Mouse (Mus musculus): ENCODE data around the gene Cdkn2d.
"Not testable (repeated sequence)": the region's sequence is repeated elsewhere in the genome, so short reads cannot be mapped to it uniquely, and the experiment has no call there.

Cdkn2d gene

DNA sequence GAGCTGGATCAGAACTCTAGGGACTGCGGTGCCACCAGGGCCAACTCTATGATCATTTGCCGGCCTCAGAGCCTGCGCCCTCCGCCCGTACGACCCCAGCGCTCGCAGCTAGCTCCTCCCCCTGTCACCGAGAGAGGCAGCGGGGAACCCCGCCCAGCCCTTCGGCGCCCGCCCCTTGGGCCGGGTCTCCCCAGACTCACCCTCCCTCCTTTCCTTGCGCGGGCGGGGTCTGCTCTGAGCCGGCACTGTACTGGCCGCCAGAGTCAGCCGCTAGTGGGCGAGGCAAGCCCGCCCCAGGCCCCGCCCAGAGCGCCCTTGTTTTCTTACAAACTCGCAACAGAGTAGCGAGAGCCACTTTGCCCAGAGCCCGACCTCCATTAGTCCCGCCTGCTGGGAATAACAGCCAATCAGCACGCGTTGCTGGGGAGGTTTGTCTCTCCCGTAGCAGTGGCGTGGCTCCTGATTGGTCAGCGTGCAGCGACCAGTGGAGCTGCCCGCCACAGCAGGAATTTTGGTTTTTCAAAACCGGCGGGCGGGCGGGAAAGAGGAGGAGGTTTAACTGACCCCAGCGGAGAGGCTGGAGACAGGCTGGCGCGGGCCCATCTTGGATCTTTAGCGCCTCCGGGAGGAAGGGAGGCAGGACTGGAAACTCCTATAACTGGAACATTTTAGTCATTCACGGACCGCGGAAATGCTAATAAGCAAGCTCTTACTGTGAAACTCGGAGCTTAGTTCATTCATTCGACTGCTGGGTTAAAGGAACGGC lies at the start of gene Cdkn2d:
Gene Cdkn2d, minus strand, starts transcription at position 386 of the 766 bp plus-strand sequence.
- peak; percentile 98 for DNase-seq (ENCODE audit: low spot score)

DNA sequence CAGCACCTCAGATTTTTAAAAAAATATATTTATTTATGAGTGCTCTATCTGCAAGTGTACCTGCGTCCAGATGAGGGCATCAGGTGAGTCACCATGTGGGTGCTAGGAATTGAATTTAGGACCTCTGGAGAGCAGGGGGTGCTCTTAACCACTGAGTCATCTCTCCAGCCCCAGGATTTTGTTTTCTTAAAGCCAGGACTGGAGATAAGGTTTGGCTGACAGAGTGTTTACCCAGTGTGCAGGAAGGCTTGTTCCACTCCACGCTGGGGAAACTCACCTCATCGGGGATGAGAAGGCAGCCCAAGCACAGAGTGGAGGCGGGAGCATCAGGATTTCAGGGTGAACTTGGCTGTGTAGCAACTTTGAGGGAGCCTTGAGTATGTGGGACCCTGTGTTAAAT lies 49.2 kb upstream of the Cdkn2d start:
- no peak for DNase-seq (ENCODE audit: low spot score)

DNA sequence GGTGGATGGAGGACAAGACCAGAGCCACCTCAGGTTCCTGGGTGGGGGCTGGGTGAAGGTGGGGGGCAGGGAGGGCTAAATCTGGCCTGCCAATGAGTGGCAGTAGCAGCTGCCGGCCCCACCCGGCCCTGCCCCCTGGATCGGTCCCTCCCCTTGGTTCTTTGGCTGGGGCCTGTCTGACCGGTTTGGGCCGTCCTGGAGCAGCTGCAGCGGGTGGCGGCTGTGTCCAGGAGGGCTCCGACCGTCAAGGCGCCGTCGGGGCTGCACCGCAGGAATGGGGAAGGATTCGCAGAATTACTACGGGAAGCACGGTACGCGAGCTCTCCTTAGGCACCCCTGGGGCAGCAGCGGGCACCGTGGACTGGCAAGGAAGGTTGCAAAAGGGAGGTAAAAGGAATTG lies 46.4 kb upstream of the Cdkn2d start:
- no peak for DNase-seq (ENCODE audit: low spot score)

DNA sequence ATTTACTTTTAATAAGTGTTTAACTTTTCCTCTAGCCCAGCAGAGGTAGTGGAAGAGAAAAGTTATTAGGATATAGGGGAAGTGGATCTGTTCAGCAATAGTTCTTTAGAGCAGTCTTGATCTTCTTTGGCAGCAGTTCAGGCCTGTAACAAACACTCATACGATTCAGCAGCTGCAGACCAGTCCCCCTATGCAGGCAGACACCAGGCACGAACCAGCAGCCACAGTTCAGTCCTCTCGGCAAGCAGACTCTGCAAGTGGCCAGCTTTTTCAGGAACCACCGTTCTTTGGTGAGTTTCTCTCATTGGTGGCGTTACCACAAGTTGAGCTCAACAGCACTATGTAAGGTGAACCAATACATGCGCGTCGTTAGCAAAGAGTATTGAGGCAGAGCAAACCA lies 45.3 kb upstream of the Cdkn2d start:
- DNase-seq (ENCODE audit: low spot score): no peak

DNA sequence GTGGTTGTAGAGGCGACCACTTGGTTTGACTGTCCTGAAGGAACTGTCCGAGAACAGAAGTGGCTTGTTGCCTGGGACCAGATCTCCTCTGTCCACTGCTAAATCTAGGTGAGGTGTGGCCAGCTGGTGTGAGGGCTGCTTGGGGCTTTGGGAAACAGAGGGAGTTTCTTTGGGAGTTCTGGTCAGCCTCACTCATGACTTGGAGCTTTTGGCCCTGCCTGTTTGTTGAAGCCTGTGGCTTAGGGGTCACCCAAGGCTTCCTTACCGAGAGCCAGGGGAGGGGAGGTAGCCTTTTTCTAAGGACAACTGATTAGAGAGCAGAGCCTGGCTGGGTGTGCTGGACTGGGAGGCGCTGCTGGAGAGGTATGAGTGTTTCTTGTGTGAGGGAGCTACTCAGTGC lies 44.2 kb upstream of the Cdkn2d start:
- no peak for DNase-seq (ENCODE audit: low spot score)

DNA sequence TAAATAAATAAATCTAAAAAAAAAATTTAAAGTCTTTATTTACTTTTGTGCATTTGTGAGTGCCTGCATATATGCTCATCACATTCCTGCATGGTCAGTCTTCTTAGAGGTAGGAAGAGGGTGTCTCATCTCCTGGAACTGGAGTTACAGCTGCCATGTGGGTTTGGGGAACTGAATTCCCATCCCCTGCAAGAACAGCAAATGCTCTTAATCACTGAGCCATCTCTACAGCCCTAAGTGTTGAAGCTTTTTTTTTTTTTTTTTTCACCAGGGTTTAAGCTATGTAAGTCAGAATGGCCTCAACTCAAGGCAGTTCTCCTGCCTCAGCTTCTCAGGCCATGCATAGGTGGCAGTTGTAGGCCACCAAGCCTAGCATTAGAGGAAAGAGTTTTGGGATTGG lies 43.5 kb upstream of the Cdkn2d start:
- DNase-seq (ENCODE audit: low spot score): no peak

DNA sequence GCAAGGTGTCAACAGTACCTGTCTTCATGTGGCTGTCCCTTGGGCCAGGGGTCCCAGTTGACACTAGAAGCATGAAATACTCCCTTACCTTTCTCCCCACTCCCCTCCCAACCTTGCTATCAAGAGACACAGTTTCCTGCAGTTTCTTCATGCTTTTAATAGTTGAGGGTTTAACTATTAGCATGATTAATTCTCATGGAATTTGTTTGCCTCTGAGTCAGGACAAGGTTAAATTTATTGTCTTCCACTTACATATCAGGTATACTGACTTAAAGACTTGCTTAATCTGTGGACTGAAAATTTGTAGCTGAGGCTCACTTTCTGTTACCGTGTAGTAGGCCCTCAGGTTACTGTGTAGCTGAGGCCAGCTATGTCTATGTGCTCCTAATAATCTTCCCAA lies 42.3 kb upstream of the Cdkn2d start:
- no peak for DNase-seq (ENCODE audit: low spot score)

DNA sequence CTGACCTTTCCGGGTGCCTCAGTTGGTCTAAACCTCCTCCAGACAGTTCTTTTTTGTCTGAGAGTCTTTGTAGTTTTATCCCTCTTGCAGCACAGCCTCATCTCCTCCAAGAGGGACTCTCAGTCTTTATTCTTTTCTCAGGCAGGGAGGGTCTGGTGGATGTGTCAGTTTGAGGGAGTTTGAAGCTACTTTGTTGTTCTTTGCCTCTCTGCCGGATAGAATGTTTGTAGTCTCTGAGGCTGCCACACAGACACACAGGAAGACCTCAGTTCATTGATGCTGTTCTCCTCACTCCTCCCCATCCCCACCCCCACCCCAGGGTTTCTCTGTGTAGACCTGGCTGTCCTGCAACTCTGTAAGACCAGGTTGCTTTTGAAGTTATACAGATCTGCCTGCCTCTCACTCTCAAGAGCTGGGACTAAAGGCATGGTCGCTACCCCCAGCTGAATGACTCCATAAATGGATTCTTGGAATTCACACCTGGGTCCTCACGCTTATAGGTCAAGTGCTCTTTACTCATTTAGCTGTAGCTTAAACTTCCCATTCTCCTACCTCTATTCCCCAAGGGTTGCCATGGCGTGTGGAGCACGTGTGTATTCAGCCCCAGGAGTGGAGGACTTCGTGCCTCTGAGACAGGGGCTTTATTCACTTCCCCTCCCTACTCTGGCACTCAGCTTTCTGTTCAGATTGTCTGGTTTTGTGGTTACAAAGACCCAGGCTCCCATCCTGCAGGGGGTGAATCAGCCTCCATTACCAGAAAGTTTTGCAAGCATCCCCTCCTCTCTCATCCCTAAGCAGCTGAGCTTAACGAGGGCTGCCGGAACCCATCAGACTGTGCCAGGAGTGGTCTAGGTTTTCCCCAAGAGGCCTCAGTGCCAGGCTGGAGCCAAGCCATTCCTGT lies 41.2 kb upstream of the Cdkn2d start:
- no peak for DNase-seq (ENCODE audit: low spot score)

DNA sequence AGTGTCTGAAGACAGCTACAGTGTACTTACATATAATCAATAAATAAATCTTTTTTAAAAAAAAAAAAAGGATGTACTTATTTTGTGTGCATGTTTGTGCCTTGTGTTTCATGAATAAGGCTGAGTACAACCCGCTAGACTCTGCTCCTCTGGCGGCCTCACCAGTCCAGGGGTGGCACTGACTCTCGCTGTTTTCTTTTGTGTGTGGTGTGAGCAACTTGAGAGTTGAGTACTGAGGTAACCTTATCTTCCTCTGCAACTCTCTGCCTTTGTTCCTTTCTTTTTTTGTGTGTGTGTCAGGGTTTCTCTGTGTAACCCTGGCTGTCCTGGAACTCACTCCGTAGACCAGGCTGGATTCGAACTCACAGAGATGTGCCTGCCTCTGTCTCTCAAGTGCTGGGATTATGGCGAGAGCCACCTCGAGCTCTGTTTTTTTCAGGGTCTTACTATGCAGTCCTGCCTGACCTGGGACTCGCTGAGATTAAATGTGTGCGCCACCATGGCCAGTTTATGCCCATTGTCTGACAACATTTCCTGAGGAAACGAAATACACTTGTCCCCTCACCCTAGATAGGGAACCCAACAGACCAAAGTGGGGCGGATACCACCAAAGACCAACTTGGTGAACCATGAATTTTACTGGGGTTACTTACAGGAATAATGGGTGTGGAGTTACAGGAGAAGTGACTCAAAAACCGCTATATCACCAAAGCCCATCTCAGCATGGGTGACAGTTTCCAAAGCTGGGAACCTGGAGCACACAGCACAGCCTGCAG lies 40.3 kb upstream of the Cdkn2d start:
- no peak for DNase-seq (ENCODE audit: low spot score)

DNA sequence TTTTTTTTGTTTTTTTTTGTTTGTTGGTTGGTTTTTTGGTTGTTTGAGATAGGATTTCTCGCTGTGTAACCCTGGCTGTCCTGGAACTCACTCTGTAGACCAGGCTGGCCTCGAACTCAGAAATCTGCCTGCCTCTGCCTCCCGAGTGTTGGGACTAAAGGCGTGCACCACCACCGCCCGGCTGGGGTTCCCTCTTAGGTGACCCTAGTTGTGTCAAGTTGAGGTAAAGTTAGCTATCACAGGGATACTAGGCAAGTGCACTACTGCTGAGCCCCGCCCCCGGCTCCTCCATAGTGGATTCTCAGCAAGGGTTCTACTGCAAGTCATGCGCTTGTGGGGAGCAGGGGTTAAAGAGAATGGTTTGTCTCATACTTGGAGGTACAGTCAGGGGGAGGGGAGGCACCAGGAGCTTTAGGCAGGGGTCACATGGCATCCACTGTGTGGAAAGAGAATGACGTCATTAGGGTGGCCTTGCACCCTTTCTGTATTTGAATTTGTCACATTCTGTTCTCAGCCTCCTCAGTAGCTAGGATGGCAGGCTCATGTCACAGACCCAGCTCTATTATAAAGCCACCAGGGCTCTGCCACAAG lies 38.6 kb upstream of the Cdkn2d start:
- no peak for DNase-seq (ENCODE audit: low spot score)

DNA sequence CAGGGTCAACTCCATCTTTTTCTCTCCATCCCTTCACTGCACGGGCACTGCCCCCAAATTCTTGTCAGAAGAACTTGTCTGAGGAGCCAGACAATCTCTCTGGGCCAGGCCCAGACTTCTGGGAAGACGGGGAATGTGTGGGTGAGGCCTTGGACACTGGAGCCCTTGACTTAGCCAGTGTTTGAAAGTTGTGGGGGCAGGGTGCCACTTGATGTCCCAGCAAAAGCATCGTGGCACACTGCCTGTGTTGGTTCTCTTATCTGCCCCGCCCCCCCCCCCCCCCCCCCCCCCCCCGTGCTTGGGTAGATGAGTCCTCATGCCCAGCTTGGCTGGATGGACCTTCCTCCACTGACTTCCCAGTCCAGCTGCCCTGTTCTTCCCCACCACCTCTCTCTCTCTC lies 37.8 kb upstream of the Cdkn2d start:
- no peak for DNase-seq (ENCODE audit: low spot score)

DNA sequence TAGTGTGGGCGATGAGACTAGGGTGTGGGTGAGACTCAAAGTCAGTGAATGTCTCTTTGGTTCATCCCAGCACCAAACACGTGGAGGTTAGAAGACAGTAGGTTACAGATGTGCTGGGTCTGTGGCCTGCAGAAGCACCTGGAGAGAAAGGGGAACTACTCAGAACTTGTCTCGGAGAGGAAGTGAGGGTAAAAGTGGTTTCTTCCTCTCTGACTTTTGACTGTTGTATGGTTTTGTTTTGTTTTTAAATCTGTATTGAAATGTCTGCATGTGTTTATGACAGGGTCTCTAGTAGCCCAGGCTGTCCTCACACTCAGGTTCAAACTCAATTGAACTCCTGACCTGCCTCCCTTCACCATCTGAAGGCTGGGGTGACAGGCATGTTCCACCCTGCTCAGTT lies 36.8 kb upstream of the Cdkn2d start:
- no peak for DNase-seq (ENCODE audit: low spot score)

DNA sequence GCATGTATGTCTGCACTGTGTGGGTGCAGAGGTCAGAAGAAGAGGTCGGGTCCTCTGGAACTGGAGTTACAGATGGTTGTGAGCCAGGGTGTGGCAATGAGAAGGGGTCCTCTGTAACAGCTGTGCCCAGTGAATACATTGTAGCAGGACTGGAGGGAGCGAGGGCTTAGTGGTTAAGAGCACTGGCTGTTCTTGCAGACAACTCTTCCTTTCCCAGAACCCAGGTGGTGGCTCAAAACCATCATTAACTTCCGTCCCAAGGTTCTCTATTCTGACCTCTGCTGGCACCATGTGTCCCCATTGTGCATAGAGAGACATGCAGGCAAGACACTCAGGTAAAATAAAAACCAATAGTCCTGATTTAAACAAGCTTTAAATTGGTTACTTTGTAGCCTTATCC lies 36.4 kb upstream of the Cdkn2d start:
- no peak for DNase-seq (ENCODE audit: low spot score)

DNA sequence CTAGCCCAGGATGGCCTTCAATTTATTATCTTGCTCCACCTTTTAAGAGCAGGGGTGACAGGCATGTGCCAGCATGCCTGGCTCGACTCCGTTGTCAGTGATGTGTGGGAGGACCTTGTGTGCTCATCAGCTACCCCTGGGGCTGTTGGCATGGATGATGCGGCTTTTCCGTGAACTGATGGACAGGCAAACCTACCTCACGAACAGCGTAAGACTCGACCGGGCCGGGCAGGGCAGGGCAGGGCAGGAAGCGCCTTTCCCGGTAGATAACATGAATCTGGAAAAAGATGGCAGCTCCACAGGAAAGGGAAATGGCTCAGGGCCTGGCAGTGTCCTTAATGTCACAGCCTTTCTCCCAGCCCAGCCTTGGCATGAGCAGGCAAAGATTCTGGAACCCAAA lies 33.1 kb upstream of the Cdkn2d start:
- DNase-seq (ENCODE audit: low spot score): no peak

DNA sequence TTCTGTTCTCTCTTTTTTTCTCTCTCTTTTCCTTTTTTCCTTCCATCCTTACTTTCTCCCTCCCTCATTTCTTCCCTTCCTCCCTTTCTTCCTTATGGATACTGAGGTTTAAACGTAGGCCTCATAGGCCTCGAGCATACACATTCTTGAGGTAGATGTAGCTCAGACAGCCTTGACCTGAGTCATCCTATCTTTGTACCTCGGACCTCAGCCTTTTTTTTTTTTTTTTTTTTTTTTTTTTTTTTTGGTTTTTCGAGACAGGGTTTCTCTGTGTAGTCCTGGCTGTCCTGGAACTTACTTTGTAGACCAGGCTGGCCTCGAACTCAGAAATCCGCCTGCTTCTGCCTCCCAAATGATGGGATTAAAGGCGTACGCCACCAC lies 31.7 kb upstream of the Cdkn2d start:
- DNase-seq (ENCODE audit: low spot score): not testable (repeated sequence)

DNA sequence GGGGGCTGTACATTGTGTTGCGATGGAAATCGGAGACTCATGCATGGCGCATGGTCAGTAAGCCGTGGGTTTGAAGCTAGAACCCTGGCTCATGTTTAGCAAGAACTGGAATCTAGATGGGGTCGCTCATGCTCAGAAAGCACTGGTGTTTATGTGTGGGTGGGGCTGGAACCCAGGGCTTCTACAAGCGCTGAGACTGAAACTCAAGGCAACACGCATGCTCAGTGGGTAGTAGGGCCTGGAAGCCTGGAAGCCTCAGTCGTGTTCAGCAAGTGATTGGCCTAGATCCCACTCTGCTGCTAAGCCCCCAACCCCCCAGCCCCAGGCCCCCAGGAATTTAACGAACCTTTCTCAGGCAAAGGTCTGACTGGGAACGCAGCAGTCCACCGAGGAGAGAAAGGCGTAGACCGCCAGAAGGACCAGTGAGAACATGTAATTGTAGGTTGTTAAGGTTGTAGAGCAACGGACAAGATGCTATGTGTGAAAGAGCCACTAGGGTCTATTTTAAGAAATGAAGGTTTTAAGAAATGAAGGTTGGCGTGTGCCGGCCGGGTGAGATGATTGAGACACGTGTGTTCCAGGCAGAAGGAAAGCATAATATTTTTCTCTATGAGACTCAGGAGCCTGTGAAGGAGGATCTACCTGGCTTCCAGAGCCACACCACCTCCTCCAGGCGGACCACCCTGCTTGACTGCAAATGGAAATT lies 31.2 kb upstream of the Cdkn2d start:
- DNase-seq (ENCODE audit: low spot score): no peak

DNA sequence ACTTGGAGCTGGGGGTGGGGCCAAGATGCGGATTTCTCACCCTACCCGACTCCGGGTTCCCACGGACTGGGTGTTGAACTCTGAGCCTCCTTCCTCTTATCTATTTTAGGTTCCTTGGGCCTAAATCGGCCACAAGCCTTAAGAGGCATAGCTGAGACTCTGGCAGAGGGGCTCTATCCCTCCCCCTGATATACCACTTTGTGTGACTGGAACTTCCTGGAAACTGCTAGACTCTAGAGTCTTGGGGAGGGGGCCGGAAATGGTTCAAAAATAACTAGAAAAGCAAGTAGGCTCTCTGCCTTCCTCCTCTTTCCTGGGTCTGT lies 30.3 kb upstream of the Cdkn2d start:
- DNase-seq (ENCODE audit: low spot score): no peak

DNA sequence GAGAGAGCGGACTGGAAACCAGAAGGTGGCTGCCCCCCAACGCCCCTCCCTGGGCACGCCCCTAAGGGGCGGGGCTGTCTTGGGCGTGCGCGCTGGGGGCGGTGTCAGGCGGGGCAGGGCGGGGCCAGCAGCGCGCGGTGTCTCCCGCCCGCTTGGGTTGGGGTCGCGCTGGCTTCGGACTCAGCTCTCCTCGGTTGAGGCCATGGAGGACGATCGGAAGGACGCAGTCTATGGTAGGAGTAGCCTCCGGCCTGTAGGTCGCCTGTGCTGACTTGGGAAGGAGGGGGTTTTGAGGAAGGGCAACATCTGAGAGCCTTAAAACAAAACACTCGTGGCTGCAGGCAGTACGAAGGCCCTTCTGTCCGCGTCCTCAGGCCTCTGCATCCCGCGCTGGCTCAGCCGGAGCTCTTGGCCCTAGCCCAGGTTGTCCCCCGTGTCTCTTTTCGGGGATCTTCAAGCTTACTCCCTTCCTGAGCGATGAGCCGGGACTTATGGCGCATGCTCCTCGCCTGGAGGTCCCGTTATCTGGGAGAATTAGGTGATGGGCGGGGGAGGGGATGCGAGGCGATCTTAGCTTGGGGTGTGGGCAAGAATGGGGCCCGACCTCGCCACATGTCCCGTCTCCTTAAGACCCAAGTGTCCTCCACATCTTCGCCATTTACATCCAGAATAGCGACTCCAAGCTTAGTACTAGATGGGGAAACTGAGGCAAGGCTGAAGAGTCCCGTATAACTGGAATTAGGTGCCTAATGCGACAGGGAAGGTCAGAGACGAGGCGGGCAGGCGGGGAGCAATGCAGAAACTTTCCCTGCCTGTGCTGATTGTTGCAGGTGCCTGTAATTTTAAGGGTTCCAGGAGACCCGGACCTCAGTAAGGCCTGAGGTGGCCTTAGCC lies 29.7 kb upstream of the Cdkn2d start, which contains the start of gene Slc44a2:
Gene Slc44a2, plus strand, starts transcription at position 80 of the 894 bp plus-strand sequence.
- peak; percentile 31 for DNase-seq (ENCODE audit: low spot score)

DNA sequence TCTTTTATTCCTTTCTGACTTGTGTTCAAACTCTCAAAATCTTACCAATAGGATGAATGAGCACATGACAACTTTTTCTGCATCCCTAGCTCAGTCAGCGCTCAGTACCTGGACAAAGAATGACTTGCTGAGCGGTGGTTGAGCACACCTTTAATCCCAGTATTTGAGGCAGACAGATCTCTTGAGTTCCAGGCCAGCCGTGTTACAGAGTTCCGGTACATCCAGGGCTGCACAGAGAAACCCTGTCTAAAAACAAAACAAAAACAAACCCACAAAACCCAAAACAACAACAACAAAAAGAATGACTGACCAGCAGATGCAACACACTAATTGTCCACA lies 29.0 kb upstream of the Cdkn2d start:
- no peak for DNase-seq (ENCODE audit: low spot score)

DNA sequence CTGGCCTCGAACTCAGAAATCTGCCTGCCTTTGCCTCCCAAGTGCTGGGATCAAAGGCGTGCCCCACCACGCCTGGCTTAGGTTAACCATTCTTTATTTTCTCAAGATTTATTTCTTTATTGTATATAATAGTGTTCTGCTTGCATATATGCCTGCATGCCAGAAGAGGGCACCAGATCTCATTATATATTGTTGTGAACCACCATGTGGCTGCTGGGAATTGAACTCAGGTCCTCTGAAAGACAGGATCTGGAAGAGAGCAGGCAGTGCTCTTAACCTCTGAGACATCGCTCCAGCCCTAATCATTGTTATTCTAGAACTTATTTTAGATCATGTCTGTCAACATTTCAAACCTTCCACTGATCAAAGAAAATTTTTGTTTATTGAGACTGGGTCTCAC lies 28.3 kb upstream of the Cdkn2d start:
- DNase-seq (ENCODE audit: low spot score): no peak

DNA sequence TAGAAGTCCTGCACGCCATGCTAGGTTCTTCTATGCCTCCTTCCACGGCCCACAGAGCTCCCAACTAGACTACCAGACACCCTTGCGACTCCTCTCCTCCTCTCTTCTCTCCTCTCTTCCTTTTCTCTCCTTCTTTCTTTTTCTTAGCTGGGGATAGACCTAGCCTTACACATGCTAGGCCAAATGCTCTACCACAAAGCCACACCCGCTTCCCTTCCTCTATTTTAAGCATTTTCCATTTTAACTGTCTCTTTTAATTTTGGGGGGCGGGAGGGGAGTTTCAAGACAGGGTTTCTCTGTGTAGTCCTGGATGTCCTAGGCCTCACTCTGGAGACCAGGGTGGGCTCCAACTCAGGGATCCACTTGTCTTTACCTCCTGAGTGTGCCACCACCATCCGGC lies 27.6 kb upstream of the Cdkn2d start:
- DNase-seq (ENCODE audit: low spot score): no peak
